Mouse (Mus musculus): Measurements from ENCODE around the gene Vmn1r90.
"Not testable (repeated sequence)": the region's sequence is repeated elsewhere in the genome, so short reads cannot be mapped to it uniquely, and the experiment has no call there.

The Vmn1r90 gene

DNA sequence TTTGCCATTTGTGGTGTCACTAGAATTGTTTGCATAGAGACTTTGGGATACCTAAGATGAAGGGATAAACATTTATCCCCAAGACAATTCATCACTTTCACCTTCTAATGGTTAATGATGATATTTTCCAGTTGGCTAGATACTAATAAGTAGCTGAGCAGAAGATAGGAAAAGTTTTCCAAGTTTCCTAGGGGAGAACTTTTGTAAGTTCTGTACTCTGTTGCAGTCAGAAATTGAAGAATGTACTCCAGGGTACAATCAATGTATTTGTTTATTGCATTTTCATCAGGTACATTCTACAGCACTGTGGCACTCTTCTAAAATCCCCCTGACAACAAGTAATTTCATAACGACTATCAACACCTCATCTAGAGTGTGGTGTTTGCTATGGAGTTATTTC, at the start of gene Vmn1r90:
TSS of gene Vmn1r90 (minus strand) at position 101 of the 400 bp plus-strand sequence.
- no peak for DNase-seq (ENCODE audit: low read depth)

DNA sequence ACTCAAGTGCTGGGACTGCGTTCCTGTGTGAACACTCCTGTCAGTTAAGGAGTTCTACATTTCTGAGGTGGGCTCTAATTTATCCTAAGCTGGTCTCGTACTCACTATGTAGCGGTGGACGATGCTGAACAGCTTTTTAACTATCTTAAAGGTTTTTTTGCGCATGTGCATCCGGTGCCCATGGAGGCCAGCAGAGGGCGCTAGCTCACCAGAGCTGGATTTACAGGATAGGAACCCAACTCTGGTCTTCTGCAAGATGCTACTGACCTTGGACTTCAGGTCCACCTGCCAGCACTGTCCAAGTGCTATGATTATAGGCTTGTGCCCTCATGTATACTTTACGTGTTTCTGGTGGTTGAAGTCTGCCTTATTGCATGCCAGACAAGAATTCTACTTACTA, 29.7 kb upstream of the Vmn1r90 start:
- DNase-seq (ENCODE audit: low read depth): not testable (repeated sequence)

DNA sequence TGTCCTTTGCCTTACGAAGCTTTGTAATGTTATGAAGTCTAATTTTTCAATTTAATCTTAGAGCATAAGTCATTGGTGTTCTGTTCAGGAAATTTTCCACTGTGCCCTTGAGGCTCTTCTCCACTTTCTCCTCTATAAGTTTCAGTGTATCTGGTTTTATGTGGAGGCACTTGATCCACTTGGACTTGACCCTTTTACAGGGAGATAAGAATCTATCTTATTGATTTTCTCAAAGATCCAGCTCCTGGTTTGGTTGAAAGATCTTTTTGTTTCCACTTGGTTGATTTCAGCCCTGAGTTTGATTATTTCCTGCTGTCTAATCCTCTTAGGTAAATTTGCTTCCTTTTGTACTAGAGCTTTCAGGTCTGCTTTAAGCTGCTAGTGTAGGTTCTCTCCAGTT, 11.0 kb downstream of the Vmn1r90 start:
- DNase-seq (ENCODE audit: low read depth): no peak

DNA sequence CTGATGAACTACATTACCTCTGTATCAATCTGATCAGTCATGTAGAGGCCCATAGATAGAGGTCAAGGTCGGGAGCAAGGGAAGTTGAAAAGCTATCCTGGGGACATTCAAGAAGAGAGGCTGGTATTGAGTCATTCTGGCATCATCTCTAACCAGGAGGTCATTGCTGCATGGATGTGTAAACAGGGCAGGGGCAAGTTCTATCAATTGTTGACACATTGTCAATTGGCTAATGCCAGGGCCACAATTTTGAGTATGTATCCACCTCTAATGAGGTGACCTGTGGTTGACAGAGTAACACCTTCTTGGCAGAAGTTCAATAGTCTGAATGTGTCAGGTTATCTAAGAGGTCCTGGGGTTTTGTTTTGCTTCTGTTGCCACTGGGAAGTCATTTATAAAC, 38.0 kb downstream of the Vmn1r90 start:
- no peak for DNase-seq (ENCODE audit: low read depth)

DNA sequence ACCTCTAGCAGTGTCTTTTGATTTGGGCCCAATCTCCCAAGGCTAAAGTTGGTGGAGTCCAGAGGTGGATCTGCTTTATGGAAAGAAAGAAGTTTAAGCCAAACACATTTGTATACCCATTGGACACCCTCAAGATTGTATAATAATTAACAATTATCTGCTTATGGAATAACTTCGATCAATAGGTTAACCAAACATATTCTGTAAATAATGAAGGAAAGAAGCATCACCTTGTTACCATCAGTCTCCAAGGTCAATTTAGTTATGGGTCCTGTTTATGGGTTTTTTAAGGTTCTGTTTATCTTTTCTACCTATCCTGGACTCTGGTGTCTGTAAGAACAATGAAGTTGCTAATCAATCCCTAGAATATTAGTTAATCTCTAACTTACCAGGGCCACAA, 40.7 kb downstream of the Vmn1r90 start:
- DNase-seq (ENCODE audit: low read depth): no peak

DNA sequence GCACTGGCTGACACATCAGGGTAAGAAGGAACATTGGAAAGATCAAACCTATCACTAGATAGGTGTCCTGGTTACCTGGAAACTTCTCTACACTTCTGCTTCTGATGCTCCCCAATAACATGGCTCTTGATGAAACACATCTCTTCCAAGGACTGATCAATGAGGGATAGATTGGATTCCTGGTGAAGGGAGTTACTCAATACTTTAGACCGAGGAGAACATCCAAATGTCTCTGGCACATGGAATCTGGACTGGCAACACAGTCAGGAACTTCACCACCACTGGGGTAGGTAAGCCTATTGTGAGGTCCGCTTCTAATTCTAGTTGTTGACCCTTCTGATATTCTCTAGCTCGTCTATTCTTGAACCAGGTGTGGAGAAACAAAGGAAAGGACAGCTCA, 45.0 kb downstream of the Vmn1r90 start:
- no peak for DNase-seq (ENCODE audit: low read depth)

Data from fibroblast of lung, adult 2 months (primary cell).